Mouse (Mus musculus) liver, adult 2 months (tissue): Measurements from ENCODE around the gene Entpd3. TPM values are rescaled to one million over a fixed set of nuclear protein-coding genes. Genes with fewer than 3 reads are reported as not detected.

Experiments
- DNase-seq: peaks from one replicate; pipeline ENCODE4 v3.0.0-alpha.2; 2011; ENCODE audit warnings: low read depth, low spot score; ENCODE audit errors: extremely low read depth
- H3K27ac ChIP-seq: fragments of 200-500 bp; replicated peaks from 2 replicates; pipeline ENCODE4 v1.5.1; 2012; ENCODE audit warnings: low read depth, mild to moderate bottlenecking, control low read depth, inconsistent platforms, low read length; ENCODE audit not compliant: insufficient read depth
- H3K27me3 ChIP-seq: fragments of 200-500 bp; 2 replicates; pipeline ENCODE4 v1.6.1; 2012; ENCODE audit warnings: mild to moderate bottlenecking, moderate library complexity, low read length, inconsistent platforms; ENCODE audit not compliant: control insufficient read depth, insufficient read depth
- H3K36me3 ChIP-seq: fragments of 200-500 bp; 2 replicates; pipeline ENCODE4 v1.6.1; 2012; ENCODE audit warnings: low read length, inconsistent platforms; ENCODE audit not compliant: control insufficient read depth, insufficient read depth
- H3K4me1 ChIP-seq: fragments of 200-500 bp; 2 replicates; pipeline ENCODE4 v1.6.1; 2011; ENCODE audit warnings: low read length; ENCODE audit not compliant: control insufficient read depth, insufficient read depth
- H3K4me3 ChIP-seq: fragments of 200-500 bp; 2 replicates; pipeline ENCODE4 v1.5.1; 2011; ENCODE audit warnings: low read depth, mild to moderate bottlenecking, control low read depth, low read length, moderate library complexity; ENCODE audit not compliant: insufficient read depth
- H3K79me2 ChIP-seq: fragments of 200-500 bp; 2 replicates; pipeline ENCODE4 v1.6.1; 2012; ENCODE audit warnings: inconsistent platforms, mild to moderate bottlenecking, low read length, moderate library complexity; ENCODE audit not compliant: control insufficient read depth, insufficient read depth
- H3K9ac ChIP-seq: fragments of 200-500 bp; 2 replicates; pipeline ENCODE4 v1.6.1; 2012; ENCODE audit warnings: low read depth, mild to moderate bottlenecking, control low read depth, inconsistent platforms, low read length
- CTCF ChIP-seq: fragments of 200-500 bp; IDR thresholded peaks from 2 replicates; pipeline ENCODE4 v1.5.1; 2011; ENCODE audit warnings: low read depth, low read length, control low read depth
- POLR2A ChIP-seq: fragments of 200-500 bp; IDR thresholded peaks from 2 replicates; pipeline ENCODE4 v1.6.1; 2011; ENCODE audit warnings: low read length, control low read depth; ENCODE audit not compliant: insufficient read depth; ENCODE audit errors: extremely low read depth
- WGBS: fragments of 180-500 bp; shearing (Covaris S2); methylation state at CpG from one replicate; pipeline ENCODE4 v1.1.7; 2018; 5-methylcytosine and 5-hydroxymethylcytosine counted together
- polyA plus RNA-seq: library from polyadenylated mRNA; depleted of rRNA; stranded (reverse); fragments of >200 nt; gene quantifications from 2 replicates; pipeline ENCODE4 v1.2.3, GENCODE M21; 2012
- total RNA-seq: library from RNA; depleted of rRNA; stranded (reverse); fragments of >200 nt; gene quantifications from 2 replicates; pipeline ENCODE4 v1.2.3, GENCODE M21; 2014

The Entpd3 gene
- total and polyA plus RNA-seq, 2 experiments: not detected

DNA sequence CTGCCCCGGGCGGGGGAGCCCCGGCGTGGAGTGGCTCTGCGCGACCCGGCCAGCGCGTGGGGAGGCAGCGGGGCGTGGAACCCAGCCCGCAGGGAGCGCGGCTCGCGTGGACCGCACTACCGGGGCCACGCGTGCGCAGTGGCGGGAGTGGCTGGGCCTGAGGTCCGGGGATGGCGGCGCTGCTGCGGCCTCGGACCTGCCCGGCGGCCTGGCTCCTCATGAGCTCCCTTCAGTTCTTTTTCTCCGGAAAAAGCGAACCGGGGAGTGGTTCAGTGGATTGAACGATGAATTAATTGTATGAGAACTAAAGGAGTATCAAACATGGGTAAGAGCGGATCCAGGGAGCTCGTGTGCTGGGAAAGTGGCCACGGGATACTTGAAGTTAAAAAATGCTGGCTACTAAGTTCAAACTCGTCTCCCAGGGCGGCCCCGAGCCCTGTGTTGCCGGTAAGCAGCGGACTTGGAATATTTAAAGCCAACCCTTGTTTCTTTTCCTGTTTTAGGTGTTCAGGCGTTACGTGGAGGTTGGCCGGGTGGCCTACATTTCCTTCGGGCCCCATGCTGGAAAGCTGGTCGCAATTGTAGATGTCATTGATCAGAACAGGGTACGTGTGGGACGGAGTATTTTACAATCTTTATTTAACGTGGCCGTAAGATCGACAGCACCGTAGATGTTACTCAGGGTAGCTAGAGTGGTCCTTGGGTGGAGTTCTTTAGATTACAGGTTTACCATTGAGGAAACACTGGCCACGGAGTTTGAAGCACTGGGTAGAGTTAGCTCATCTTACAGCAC is 32.2 kb downstream of the Entpd3 start:
- Histone ChIP-seq H3K27ac (peak overlapping the region; percentile 81), H3K79me2 (peaks cover 10% of the 10 kb centered on the region; the same call in 1 of the 2 replicates), H3K4me1 (peaks cover 5% of the 10 kb centered on the region), H3K36me3 (peaks cover 23% of the 10 kb centered on the region; the same call in 1 of the 2 replicates), H3K9ac (peak overlapping the region; percentile 99), H3K27me3 (no peaks in the 10 kb centered on the region), H3K4me3 (peak overlapping the region; percentile 95)
- DNase-seq: peak; percentile 25
- WGBS: under 1% methylated on average over 53 of the region's 53 CpGs
- TF ChIP-seq CTCF (no peak), POLR2A (no peak)

DNA sequence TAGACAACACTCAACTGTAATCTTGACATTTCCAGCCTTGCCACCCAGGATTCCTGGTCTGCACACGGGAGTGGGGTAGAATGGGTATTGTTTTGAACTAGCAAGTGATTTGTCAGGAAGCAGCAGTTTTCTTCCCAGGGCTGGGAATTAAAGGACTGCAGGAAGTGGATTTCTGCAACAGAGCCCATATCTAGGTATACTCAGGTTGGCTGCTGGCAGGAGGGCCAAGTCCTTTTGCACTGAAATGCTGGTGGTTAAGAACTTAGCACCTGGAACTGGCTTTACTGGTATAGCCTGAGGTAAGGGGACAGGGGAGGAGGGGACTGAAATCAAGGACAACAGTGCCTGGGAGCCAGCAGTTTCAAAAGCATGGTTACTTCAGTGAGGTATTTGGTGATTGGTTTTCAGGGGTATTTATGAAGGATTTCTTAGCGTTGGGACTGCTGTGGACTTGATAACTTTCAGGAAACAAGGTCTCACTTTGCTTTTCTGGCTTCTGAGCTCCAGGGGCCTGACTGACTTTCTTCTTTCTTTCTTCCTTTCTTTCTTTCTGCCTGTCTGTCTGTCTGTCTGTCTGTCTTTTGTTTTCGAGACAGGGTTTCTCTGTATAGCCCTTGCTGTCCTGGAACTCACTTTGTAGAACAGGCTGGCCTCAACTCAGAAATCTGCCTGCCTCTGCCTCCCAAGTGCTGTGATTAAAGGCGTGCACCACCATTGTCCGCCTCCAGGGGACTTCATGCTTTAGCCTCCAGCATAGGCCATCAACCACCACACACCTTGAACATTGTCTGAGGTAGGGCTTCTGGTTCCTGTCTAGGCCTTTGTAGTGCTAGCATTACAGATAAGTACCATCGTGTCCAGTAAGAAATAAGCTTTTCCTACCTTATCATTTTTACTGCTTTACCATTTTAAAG is 36.4 kb downstream of the Entpd3 start:
- H3K4me1 ChIP-seq: peaks cover 10% of the 10 kb centered on the region
- peaks cover 10% of the 10 kb centered on the region; the same call in 1 of the 2 replicates for H3K79me2 ChIP-seq
- WGBS: 71% methylated on average over 6 of the region's 6 CpGs
- H3K27ac ChIP-seq: no peak overlapping the region
- no peak overlapping the region for H3K4me3 ChIP-seq
- no peaks in the 10 kb centered on the region for H3K27me3 ChIP-seq
- H3K36me3 ChIP-seq: peaks cover 23% of the 10 kb centered on the region; the same call in 1 of the 2 replicates
- no peak for DNase-seq
- peak; percentile 33; the same call in 1 of the 2 replicates for TF ChIP-seq CTCF
- TF ChIP-seq POLR2A: no peak
- no peak overlapping the region for H3K9ac ChIP-seq

- Histone ChIP-seq H3K79me2 (peaks cover 7% of the 10 kb centered on the region; the same call in 1 of the 2 replicates), H3K36me3 (peaks cover 23% of the 10 kb centered on the region; the same call in 1 of the 2 replicates), H3K4me1 (peaks cover 10% of the 10 kb centered on the region), H3K4me3 (no peak overlapping the region), H3K9ac (no peak overlapping the region), H3K27me3 (no peaks in the 10 kb centered on the region), H3K27ac (no peak overlapping the region)
- peak; percentile 9 for DNase-seq
- 7% methylated on average over 4 of the region's 4 CpGs for WGBS
- TF ChIP-seq POLR2A (no peak), CTCF (no peak)
These were observed 37.0 kb downstream of the Entpd3 start for GRCm38 (mm10) chr9:120576662-120577013.

DNA sequence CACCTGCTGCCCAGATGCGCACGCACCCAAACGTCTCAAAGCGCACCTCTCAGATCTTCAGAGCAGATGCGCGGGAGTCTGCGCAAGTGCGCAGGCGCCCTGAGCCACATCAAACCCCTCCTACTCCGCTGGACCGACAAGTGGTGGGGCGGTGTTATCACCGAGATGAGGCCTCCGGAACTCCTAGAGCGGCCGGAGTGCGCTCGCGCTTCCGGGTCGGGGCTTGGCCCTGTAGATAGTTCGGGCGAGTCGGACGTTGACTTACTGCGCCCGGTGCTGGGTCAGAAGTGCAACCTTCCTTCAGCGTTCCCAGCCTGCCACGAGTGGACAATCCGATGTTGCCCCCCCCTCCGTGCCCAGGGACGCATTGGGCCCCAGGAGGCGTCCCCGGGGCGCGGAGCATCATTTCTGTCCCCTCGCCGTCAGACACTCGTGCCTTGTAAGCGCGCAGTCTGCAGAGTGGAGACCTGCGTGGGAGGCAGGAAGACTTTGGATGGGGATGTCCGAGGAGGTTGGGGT is 37.6 kb downstream of the Entpd3 start:
- peaks cover 9% of the 10 kb centered on the region for H3K4me1 ChIP-seq
- WGBS: under 1% methylated on average over 43 of the region's 43 CpGs
- DNase-seq: peak; percentile 87
- TF ChIP-seq CTCF (no peak), POLR2A (peak; percentile 73; the same call in 1 of the 2 replicates)
- H3K36me3 ChIP-seq: peaks cover 23% of the 10 kb centered on the region; the same call in 1 of the 2 replicates
- H3K9ac ChIP-seq: peak overlapping the region; percentile 81
- peak overlapping the region; percentile 76 for H3K4me3 ChIP-seq
- H3K27me3 ChIP-seq: no peaks in the 10 kb centered on the region
- H3K27ac ChIP-seq: peak overlapping the region; percentile 34
- H3K79me2 ChIP-seq: peaks cover 3% of the 10 kb centered on the region; the same call in 1 of the 2 replicates

GRCm38 (mm10) chr9:120577706-120578405 is 38.2 kb downstream of the Entpd3 start:
- no peaks in the 10 kb centered on the region for H3K79me2 ChIP-seq
- TF ChIP-seq CTCF: no peak
- no peak for TF ChIP-seq POLR2A
- peaks cover 20% of the 10 kb centered on the region; the same call in 1 of the 2 replicates for H3K36me3 ChIP-seq
- peak overlapping the region; percentile 34 for H3K27ac ChIP-seq
- WGBS: 22% methylated on average over 12 of the region's 12 CpGs
- peak; percentile 71 for DNase-seq
- peaks cover 7% of the 10 kb centered on the region for H3K4me1 ChIP-seq
- peak overlapping the region; percentile 81 for H3K9ac ChIP-seq
- no peaks in the 10 kb centered on the region for H3K27me3 ChIP-seq
- peak overlapping the region; percentile 76 for H3K4me3 ChIP-seq
